Mouse (Mus musculus) heart, embryonic 14.5 days (tissue): Measurements from ENCODE around the gene Cxcl13. TPM values are rescaled to one million over a fixed set of nuclear protein-coding genes. Genes with fewer than 3 reads are reported as not detected.

ENCODE experiments used
- polyA plus RNA-seq: library from polyadenylated mRNA; unstranded; fragments of >200 nt; fragmentation: Nextera tagmentation; extraction: Ambion mirVana; gene quantifications from 2 replicates; pipeline ENCODE4 v1.2.1, GENCODE M21; 2014

Cxcl13 gene
- polyA plus RNA-seq, 1 experiment from 2014 or later, result 1.9 TPM

Other genes starting within 250 kb of the Cxcl13 start
- not detected in 2 replicates for gene Gm7978, start 220.8 kb upstream of the Cxcl13 start, polyA plus RNA-seq
- not detected in 2 replicates for gene Gm7982, start 214.9 kb upstream of the Cxcl13 start, polyA plus RNA-seq
- gene E330014E10Rik, start 181.0 kb upstream of the Cxcl13 start, polyA plus RNA-seq, result not detected in 2 replicates
- gene Cnot6l, start 207.2 kb downstream of the Cxcl13 start, polyA plus RNA-seq, result 20.8 and 23.9 TPM in 2 replicates